Mouse (Mus musculus) frontal cortex, adult (tissue): ENCODE measurements around the gene Dpep3.
A peak's percentile ranks its signal among the peaks of the same experiment; 100 is the strongest.

Experiments used
- ATAC-seq: cut with Nextera tagmentation; 2 replicates; pipeline ENCODE4 v1.9.2; 2017; ENCODE audit warnings: mild to moderate bottlenecking, moderate library complexity, mixed read lengths; ENCODE audit not compliant: low TSS enrichment

The Dpep3 gene

DNA sequence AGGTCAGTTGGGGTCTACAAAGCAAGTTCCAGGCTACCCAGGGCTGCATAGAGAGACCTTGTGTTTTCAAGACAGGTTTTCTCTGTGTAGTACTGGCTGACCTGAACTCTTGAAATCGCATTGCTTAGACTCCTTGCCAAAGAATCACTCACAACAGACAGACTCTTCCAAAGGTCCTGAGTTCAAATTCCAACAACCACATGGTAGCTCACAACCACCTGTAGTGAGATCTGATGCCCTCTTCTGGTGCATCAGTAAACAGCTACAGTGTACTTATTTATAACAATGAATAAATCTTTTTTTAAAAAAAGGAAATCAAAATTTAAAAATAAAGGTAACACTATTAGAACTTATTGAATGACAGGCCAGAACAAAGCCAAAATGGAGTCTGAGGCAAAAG is 1.9 kb upstream of the Dpep3 start:
- ATAC-seq, result no peak

DNA sequence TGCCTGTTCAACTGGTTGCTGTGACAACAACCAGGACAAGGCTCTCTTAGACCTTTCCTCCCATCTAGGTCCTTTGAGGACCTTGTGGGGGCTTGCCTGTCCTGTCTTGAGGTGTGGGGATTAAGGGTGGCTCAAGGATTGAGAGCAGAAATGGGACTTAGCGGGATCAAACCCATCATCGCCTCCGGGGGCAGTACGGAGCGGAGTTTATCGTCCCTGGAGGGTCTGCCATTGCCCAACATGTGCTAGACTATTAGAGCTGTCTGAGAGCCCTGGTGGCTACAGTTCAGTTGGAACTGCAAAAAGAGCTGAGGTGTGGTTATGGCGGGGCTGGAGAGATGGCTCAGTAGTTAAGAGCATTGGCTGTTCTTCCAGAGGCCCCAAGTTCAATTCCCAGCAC is 3.9 kb downstream of the Dpep3 start:
- ATAC-seq, result no peak

DNA sequence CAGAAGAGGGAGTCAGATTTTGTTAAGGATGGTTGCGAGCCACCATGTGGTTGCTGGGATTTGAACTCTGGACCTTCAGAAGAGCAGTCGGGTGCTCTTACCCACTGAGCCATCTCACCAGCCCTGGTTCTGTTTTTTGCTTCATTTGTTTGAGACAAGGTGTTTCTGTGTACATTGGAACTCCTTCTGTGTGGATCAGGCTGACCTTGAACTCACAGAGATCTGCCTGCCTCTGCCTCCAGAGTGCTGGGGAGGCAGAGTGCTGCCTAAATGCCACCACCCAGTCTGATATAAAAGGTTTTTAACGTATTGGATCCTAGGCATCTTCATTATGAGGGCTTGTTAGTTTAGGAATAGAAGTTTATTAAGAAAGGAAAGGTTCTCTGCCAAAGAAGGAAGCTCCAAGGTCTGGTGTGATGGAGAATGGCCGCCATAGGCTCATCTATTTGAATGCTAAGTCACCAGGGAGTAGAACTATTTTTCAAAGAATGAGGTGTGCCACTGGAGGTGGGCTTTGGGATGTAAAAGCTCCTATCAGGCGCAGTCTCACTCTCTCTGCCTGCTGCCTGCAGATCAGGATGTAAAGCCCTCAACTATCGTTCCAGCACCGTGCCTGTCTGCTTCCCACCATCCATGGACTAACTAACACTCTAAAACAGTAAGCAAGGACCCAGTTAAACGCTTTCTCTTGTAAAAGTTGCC is 8.1 kb downstream of the Dpep3 start:
- ATAC-seq, result no peak

DNA sequence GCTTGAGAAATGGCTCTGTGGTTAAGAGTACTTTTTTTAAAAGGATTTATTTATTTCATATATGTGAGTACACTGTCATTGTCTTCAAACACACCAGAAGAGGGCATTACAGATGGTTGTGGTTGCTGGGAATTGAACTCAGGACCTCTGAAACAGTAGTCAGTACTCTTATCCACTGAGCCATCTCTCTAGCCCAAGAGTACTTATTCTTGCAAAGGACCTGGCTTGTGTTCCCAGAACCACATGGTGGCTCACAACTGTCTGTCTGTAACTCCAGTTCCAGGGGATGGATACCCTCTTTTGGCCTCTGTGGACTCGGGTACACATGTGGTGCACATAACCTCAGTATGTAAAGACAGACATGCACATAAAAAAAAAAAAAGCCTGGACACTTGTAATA is 9.9 kb downstream of the Dpep3 start:
- ATAC-seq, result no peak

DNA sequence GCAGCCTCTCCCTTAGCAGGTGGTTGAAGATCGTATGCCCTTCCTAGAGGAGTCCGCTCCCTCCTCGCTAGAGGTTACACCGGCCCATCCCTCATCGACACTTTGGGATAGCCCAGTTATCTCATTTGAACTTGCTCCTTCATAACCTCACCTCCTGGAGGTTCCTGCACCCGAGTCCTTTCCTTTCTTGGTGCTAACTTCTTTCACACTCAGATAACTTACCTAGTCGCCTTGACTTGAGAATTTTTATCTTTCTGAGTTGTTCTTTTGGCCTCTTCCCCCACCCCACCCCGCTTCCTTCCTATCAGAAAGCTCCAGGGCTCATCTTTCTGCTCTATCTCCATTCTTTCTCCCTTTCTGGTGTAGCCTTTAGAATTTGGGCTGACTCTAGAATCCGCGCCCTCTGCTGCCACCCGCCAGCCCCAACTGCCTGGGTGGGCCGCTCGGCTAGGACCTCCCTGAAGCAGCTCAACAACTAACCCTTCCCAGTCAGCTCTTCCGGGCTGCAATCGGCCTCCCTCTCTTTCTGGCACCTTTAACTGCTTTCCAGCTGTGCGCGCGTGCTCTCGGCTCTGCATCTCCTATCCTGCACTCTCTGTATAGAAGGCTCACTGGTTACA is 12.4 kb downstream of the Dpep3 start:
- ATAC-seq, result no peak

DNA sequence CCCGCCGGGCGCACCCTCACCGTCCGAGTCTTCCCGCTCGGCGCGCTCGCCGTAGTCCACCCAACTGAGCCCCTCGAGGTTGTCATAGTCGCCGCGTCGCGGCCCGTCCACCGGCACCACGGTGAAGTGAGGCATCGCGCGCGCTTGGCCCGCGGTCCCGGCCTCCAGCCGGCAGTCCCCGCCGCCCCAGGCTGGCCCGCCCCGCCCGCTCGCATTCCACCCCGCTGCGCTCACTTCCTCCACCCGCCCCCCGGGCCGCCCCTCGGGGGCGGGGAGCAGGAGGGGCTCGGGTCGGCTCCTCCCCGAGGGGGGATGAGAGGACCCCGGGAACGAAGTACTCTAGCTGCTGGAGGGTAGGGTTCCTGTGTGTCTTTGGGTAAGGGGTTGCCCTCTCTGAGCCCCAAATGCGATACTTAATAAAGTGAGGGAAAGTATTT is 13.3 kb downstream of the Dpep3 start, which contains the start of gene Slc12a4:
Gene Slc12a4 (minus strand): TSS at position 193 of the 437 bp plus-strand sequence.
- peak; percentile 62; the same call in 1 of the 2 replicates for ATAC-seq

DNA sequence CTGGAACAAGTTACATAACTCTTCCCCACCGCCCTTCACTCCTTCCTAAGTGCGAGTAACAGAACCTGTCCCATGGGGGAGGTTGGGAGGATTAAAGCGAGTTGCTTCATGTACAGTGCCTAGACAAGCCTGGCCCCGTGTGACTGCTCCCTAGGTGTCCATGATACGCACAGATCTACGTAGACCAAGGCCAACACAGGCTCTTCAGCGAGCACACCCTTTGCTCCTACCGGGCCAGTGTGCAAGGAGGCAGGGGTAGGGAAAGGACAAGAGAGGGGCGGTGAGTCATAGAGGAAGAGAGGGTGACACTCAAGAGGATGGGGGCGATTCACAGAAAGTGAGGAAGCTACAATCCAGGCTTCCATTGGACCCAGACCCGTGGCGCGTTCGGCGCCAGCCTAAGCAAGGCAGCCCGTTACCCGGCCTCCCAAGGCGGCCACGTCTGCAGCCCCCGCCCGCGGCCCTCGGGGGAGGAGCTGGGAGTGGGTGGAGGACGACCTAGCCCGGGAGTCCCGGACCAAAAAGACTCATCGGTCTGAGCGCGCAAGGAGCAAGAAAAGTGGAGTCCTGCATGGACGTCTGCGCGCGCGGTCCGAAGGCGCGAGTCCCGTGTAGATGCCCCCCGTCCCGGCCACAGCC is 13.8 kb downstream of the Dpep3 start:
- peak; percentile 27; the same call in 1 of the 2 replicates for ATAC-seq

DNA sequence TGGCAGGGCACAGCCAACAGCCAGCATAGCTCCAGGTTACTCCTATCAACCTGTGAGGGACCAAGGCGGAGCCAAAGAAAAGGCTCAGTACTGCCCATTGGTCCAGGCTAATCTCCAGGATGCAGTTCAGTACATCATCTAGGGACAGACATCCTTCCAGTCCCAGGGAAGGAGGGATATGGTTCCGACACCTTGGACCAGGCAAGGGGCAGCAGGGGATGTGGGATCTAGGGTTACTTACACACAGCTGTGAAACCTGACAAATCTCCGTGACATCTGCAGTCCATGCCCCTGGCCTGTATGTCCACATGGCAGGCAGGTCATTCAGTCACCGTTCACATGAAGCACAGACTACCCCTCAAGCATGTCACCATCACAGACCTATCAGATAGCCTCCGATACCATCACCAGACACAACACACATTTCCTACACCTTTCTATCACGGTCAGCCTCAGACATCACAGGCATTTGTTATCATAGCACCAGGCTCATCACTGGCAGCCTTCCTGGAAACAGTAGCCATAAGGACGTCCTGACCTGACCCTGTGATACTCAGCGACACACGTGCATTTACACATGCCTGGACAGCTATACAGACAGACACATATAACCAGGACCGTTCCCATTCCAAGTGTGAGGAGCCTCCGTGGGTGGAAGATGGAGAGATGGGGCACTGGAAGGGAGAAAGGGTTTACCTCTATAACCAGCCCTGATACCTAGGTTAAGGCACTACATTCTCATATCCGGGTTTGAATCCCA is 14.5 kb downstream of the Dpep3 start:
- ATAC-seq, result no peak

DNA sequence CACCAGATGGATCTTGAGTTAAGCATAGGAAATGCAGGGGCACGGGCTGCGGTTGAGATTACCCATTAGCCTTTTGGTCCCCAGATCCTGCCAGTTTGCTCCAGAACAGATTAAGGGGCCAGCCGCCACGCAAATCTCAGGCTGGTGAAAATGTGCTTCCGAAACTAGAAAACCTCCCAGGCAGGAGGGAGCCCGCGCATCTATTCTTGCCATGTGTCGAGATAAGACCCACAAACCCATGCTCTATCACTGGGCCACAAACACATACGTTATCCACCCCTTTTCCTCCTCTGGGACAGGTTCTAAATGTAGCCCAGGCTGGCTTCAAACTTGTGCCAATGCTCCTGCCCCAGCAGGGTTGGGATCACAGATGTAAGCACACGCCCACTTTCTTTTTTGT is 17.7 kb downstream of the Dpep3 start:
- no peak for ATAC-seq

DNA sequence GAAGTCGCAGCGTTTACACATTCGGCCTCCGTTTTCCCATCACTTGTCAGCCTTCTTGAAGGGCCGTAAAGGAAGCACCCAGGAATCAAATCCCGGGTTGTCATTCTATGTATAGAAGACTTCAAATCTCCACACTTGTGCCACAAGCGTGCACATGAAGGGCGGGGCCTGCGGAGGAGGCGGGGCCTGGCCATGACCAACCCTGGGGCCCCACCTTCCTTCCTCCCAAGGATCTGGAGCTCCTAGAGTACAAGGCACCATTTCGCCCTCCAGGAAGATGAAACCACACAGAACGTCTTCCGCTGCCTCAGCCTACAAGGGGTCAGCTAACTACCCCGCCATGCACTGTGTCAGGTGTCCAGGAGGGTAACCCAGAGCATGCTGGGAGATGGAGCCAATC is 18.1 kb downstream of the Dpep3 start:
- no peak for ATAC-seq

DNA sequence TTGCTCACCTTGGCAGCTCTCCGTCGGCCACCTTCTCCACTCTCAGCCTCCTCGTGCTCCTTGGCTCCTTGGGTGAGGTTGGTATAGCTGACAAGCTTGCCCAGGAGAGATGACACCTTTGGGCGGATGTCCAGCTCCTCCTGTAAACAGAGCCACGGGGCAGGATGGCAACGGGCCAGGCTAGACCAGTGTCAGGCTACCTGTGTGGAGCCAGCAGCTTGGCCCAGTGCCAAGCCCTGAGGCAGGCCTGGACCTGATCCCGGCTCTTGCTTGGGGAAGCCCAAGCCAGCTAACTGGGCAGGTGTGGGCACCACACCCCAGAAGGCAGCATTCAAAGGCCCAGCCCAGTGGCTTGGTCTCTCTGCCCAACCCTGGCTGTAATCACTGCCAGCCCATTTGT is 19.9 kb downstream of the Dpep3 start:
- 0 out of 2 replicates have a peak, but pooled peaks have one; percentile 41 for ATAC-seq

DNA sequence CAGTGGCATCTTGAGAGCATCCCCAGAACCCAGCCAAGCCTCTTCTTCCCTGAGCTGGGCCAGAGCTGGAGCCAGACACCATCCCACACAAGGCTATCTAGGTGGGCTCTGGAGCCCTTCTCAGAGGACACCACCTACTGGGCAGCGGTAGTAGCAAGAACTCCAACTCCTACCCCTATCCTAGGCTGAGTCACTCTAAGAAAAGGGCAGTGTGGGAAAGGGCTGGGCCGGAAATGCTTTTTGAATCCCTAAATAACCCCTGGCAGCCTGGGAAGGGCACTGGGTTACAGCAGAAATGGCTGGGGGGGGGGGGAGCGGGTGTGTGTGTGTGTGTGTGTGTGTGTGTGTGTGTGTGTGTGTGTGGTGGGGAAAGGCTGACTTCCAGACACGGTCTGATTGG is 21.4 kb downstream of the Dpep3 start:
- ATAC-seq, result 0 out of 2 replicates have a peak, but pooled peaks have one; percentile 31

DNA sequence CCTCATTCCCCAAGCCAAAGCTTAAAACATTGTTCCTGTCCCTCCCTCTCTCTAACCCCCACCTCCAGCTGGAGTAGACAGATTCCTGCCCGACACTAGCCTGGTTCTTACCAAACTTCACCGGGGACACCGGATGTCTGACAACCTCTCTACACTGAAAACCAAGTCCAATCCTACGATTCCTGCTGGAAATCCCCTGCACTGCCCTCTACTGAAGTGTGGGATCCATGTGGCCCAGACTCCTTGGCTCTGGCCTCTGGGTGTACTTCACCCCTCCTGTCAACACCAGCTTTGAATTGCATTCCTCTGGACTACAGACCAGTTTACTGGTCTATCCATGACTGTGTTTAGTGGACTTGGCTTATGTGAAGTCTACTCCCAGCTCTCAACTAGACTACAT is 22.7 kb downstream of the Dpep3 start:
- no peak for ATAC-seq

DNA sequence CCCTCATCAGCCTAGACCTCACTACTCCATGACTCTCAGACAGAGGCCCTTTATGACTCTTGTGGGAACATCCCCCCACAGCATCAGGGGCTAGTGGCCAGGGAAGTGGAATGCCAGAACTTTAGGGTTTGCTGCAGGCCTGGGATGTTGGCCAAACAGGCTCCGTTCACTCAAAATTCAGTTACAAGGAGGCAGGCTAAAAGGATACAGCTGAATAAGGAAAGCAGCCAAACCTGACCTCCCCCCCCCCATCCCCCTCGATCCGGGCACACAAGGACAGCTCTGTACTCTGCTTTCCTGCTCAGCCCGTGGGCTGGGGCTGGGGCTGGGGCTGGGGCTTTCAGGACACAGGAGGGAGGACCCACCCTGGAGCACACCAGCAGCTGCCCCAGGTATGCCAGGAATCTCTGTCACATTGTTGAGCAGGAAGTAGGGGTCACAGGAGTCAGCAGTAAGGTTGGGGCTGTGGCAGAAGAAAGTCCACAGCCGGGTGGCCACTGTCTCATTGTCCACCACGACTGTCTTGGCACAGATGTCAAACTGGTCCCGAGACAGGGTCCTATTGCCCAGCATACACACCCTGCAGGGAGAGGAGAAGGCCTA is 28.1 kb downstream of the Dpep3 start:
- peak; percentile 56 for ATAC-seq

DNA sequence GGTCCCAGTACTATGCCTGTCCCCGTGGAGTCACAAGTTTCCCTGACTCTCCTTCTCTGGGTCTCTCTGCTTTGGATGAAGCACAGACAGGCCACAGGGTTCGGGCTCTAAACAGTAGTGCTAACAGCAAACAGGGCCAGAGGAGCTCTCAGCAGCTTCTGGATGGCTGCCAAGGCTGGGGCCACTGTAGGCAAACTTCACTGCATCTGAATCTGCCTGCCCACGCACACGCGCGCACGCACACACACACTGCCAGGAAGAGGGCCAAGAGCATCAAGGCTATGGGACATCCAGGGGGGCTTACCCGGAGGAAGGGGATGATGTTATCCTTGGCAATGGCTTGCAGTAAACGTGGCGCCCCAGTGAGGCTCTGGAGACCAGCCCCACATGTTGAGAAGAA is 29.9 kb downstream of the Dpep3 start:
- ATAC-seq, result no peak

DNA sequence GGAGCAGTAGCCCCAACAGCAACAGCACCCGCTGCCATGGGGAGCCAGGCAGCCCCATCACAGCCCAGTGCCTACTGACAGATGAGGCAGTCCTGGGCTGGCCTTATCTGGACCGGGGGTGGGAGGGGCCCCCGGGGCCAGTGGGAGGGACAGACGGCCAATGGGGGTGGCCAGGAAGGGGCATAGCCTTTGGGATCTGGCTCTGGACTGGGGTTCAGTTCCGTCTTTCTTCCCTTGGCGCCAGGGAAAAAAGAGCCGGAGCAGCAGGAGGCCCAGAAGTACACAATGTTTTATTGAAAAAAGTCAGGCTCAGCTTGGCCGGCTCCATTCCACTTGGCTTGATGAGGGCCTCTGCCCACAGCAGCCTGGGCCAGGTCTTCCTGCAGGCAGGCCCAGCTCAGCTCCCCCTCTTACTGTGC is 35.9 kb downstream of the Dpep3 start, which contains the start of gene Lcat:
Gene Lcat (minus strand): TSS at position 62 of the 419 bp plus-strand sequence.
- peak; percentile 38; the same call in 1 of the 2 replicates for ATAC-seq

DNA sequence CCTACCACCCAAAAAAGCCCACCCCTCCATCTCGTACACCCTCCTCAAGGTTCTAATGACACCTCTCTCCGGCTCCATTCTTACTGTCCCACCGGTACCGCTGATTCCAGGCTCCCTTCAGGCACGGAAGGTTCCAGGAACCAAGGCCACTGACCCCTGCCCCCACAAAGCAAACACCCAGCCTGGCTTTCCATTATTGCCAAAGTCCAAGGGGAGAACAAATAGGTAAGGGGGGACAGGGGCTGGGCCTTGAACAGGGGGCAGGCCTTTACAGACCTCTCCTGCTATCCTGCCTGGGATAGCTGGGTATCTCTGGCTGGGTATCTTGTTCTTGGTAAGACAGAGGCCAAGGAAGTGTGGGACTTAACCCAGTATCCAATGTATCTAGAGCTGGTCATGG is 36.7 kb downstream of the Dpep3 start:
- ATAC-seq, result no peak

DNA sequence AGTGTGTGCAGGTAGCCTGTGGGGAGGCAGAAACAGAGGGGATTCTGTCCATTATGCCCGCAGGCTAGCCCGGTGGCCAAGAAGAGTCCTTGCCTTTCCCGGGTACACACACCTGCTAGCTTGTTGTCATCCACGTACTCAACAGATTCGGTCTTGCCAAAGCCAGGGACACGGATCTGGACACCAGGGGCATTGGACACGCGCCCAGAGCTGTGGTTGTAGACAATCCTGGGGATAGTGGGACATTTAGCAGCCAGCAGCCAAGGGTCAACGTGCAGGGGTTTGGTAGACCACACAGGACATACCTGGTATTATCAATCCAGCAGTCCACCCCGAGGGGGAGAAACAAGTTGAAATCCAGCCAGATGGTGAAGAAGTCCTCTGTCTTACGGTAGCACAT is 37.2 kb downstream of the Dpep3 start:
- no peak for ATAC-seq

DNA sequence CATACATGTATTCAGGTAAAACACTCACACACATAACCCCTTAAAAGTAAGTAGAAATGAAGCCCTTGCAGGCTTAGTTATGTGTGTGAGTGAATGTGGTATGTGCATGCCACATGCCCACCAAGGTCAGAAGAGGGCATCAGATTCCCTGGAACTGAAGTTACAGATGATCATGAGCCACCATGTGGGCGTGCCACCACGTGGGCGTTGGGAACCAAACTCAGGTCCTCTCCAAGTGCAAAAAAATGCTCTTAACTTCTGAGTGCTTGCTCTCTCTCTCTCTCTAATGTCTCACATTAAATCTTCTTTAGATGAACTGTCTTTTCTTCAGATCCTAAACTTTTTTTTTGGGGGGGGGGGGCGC is 40.9 kb downstream of the Dpep3 start, which contains the start of gene Psmb10:
Gene Psmb10 (minus strand): TSS at position 139 of the 364 bp plus-strand sequence.
- ATAC-seq, result 0 out of 2 replicates have a peak, but pooled peaks have one; percentile 1

DNA sequence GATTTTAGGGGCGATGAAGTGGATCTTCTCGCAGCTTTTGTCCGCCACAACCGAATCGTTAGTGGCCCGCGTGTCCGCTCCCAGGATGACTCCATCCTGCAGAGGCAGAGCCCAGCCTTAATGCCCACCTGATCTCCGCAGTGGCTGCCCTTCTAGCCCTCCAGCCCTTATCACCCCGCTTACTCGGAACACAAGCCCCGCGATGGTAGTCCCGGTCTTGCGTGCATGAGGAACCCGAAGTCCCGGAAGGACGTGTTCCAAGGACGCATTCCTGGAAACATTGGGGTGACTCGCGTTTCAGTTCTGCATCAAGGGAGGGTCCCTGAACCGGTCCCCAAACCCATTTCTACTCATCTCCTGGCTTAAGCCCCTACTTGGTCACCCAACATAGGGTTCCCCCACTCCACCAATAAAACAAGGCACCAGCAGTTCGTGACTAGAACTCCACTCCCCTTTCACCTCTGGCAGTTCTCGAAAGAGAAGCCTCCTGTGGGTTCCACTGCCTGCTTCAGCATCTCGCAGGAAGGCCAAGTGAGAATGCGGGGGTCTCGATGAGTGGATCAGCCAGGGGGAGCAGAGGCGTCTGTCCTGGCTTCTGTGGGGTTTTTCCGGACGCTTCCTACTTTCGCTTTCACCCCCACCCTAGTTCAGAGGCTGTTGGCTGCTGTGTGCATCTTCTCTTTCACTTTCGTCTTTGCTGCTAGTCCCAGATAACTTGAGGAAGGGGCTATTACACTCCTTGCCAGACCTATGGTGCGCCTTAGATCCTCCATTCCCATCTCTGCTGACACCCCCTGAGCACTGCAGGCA is 41.5 kb downstream of the Dpep3 start:
- ATAC-seq, result peak; percentile 31
